Mouse (Mus musculus): Measurements from ENCODE around the gene Gpn2. TPM values are rescaled to one million over a fixed set of nuclear protein-coding genes. Genes with fewer than 3 reads are reported as not detected.

Gene Gpn2
- polyA plus RNA-seq, 2 experiments = 10.0 to 15.2 TPM

DNA sequence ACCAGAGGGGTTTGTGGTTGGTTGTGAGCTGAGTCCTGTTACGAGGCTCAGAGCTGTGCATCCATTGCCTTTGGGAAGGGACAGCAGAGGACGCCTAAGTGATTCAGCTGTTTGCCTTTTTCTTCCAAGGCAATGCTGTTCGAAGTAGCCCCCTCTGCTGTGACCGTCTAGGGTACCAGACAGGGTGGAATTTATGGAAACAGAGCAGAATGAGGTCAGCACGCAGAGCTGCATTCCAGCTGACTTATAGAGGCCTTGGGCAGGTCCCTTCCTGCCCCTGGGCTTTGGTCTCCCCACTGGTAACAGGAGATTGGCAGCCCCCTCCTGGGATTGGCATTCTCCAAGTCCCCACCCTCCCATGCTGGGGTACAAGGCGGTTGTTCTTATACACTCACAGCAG is 20.7 kb downstream of the Gpn2 start:
- DNase-seq (ENCODE audit: low read depth in 3 of 3, low spot score in 3 of 3) = no peak
- H3K36me3 ChIP-seq (replicated peaks; ENCODE audit: control insufficient read depth, insufficient read depth, low read depth) = no peaks in the 10 kb centered on the region
- H3K4me3 ChIP-seq (ENCODE audit: insufficient read depth in 1 of 2, low read depth in 2 of 2, low read length in 2 of 2) = no peak overlapping the region
- no peak for ATAC-seq (ENCODE audit: insufficient read depth)
- no peak overlapping the region for H3K9ac ChIP-seq (replicated peaks)
- no peaks in the 10 kb centered on the region for H3K4me1 ChIP-seq (replicated peaks; ENCODE audit: control insufficient read depth in 2 of 2, insufficient read depth in 2 of 2, low read length in 1 of 2)
- H3K27me3 ChIP-seq (ENCODE audit: control insufficient read depth, insufficient read depth, low read length) = peaks cover 24% of the 10 kb centered on the region
- H3K27ac ChIP-seq = no peak overlapping the region
- 68% methylated on average over 6 of the region's 6 CpGs for WGBS (ENCODE audit: insufficient replicate concordance)
- H3K4me2 ChIP-seq (ENCODE audit: low read depth) = no peak overlapping the region
- TF ChIP-seq EP300 (IDR thresholded peaks at IDR 0.05; ENCODE audit: low read depth) (no peak), CTCF (IDR thresholded peaks at IDR 0.05; ENCODE audit: low read depth) (no peak)
- H3K9me3 ChIP-seq (ENCODE audit: control insufficient read depth, low read length) = no peaks in the 10 kb centered on the region

DNA sequence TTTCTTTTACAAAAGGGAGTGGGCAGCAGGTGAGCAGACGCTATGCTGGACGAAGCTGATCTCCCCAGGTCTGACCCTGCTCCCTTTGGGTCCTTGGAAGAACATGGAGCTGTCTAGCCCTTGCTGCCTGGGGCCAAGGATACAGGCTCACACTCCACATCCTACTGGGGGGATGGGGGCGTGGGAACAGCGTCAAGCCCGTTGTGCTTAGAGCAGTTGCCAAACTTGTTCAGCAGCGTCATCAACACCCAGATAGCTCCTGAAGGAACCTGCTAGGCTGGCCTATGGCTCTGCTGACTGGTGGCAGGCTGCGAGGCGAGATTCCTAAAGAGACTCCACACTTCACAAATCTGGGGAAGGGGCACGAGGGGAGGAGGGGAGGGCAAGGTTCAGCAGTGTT is 21.2 kb downstream of the Gpn2 start:
- Histone ChIP-seq H3K27me3 (ENCODE audit: control insufficient read depth, insufficient read depth, low read length) (peaks cover 19% of the 10 kb centered on the region), H3K9me3 (ENCODE audit: control insufficient read depth, low read length) (no peaks in the 10 kb centered on the region), H3K27ac (no peak overlapping the region), H3K4me3 (ENCODE audit: insufficient read depth in 1 of 2, low read depth in 2 of 2, low read length in 2 of 2) (no peak overlapping the region), H3K4me2 (ENCODE audit: low read depth) (no peak overlapping the region), H3K36me3 (replicated peaks; ENCODE audit: control insufficient read depth, insufficient read depth, low read depth) (no peaks in the 10 kb centered on the region; the same call in 1 of the 2 replicates), H3K4me1 (replicated peaks; ENCODE audit: control insufficient read depth in 2 of 2, insufficient read depth in 2 of 2, low read length in 1 of 2) (no peaks in the 10 kb centered on the region; a peak in 1 of 4 replicates), H3K9ac (replicated peaks) (no peak overlapping the region)
- ATAC-seq (ENCODE audit: insufficient read depth) (no peak), DNase-seq (ENCODE audit: low read depth in 3 of 3, low spot score in 3 of 3) (no peak)
- TF ChIP-seq CTCF (IDR thresholded peaks at IDR 0.05; ENCODE audit: low read depth) = no peak
- no peak for TF ChIP-seq EP300 (IDR thresholded peaks at IDR 0.05; ENCODE audit: low read depth)
- WGBS (ENCODE audit: insufficient replicate concordance) = 70% methylated on average over 9 of the region's 9 CpGs

DNA sequence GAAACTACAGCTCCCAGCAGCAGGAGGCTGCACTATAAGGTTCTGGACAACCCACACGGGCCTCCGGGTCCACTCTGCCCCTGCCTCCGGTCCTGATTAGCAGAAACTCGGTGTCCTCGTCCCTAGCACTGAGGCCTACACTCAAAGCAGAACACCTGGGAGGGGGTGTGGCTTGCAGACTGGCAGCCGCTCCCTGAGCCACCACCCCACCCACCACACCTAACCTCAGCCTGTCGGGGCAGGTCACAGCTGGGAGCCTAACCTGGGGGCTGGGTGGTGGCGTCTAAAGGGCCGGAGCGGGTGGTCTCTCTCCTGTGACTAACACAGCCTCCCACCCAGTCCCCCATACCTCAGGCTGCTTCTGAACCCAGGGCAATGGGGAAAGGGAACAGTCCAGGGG is 23.1 kb downstream of the Gpn2 start:
- DNase-seq (ENCODE audit: low read depth in 3 of 3, low spot score in 3 of 3) = no peak
- no peaks in the 10 kb centered on the region for H3K9me3 ChIP-seq (ENCODE audit: control insufficient read depth, low read length)
- TF ChIP-seq EP300 (IDR thresholded peaks at IDR 0.05; ENCODE audit: low read depth) (no peak), CTCF (IDR thresholded peaks at IDR 0.05; ENCODE audit: low read depth) (no peak)
- peaks cover 3 to 4% of the 10 kb centered on the region in 2 experiments; a peak in 2 of 4 replicates for H3K4me1 ChIP-seq (replicated peaks; ENCODE audit: control insufficient read depth in 2 of 2, insufficient read depth in 2 of 2, low read length in 1 of 2)
- H3K4me2 ChIP-seq (ENCODE audit: low read depth) = no peak overlapping the region
- no peak for ATAC-seq (ENCODE audit: insufficient read depth)
- no peak overlapping the region for H3K9ac ChIP-seq (replicated peaks)
- H3K36me3 ChIP-seq (replicated peaks; ENCODE audit: control insufficient read depth, insufficient read depth, low read depth) = peaks cover under 1% of the 10 kb centered on the region
- H3K27ac ChIP-seq = no peak overlapping the region
- no peak overlapping the region for H3K4me3 ChIP-seq (ENCODE audit: insufficient read depth in 1 of 2, low read depth in 2 of 2, low read length in 2 of 2)
- H3K27me3 ChIP-seq (ENCODE audit: control insufficient read depth, insufficient read depth, low read length) = peaks cover under 1% of the 10 kb centered on the region; the same call in 1 of the 2 replicates
- WGBS (ENCODE audit: insufficient replicate concordance) = 72% methylated on average over 10 of the region's 10 CpGs

GRCm38 (mm10) chr4:133609719-133610118 is 25.6 kb downstream of the Gpn2 start:
- Histone ChIP-seq H3K9me3 (ENCODE audit: control insufficient read depth, low read length) (no peaks in the 10 kb centered on the region), H3K36me3 (replicated peaks; ENCODE audit: control insufficient read depth, insufficient read depth, low read depth) (peaks cover 3% of the 10 kb centered on the region), H3K9ac (replicated peaks) (no peak overlapping the region), H3K4me2 (ENCODE audit: low read depth) (no peak overlapping the region), H3K27me3 (ENCODE audit: control insufficient read depth, insufficient read depth, low read length) (no peaks in the 10 kb centered on the region), H3K27ac (no peak overlapping the region), H3K4me3 (ENCODE audit: insufficient read depth in 1 of 2, low read depth in 2 of 2, low read length in 2 of 2) (no peak overlapping the region), H3K4me1 (replicated peaks; ENCODE audit: control insufficient read depth in 2 of 2, insufficient read depth in 2 of 2, low read length in 1 of 2) (peaks cover 3 to 4% of the 10 kb centered on the region in 2 experiments; a peak in 2 of 4 replicates)
- TF ChIP-seq EP300 (IDR thresholded peaks at IDR 0.05; ENCODE audit: low read depth) = no peak
- TF ChIP-seq CTCF (IDR thresholded peaks at IDR 0.05; ENCODE audit: low read depth) = peak; percentile 98
- ATAC-seq (ENCODE audit: insufficient read depth) (peak; percentile 68; the same call in 1 of the 2 replicates), DNase-seq (ENCODE audit: low read depth in 3 of 3, low spot score in 3 of 3) (peak; percentile 33 to 61 (median 34))
- WGBS (ENCODE audit: insufficient replicate concordance) = 12% methylated on average over 6 of the region's 6 CpGs

DNA sequence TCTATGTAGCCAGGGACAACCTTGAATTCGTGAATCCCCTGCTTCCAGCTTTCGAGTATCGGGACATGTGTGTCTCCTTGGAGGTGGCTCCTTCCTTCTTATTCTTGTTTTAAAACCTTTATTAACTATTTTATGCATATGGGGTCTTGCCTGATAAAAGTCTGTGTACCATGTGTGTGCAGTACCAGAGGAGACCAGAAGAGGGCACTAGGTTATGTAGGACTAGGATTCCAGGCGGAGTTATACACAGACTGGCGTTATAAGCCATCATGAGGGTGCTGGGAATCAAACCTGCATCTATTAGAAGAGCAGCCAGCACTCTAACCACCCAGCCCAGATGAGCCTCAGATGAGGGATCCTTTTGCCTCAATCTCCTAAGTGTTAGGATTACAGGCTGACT is 27.7 kb downstream of the Gpn2 start:
- Histone ChIP-seq H3K27ac (no peak overlapping the region), H3K4me1 (replicated peaks; ENCODE audit: control insufficient read depth in 2 of 2, insufficient read depth in 2 of 2, low read length in 1 of 2) (peaks cover 3 to 4% of the 10 kb centered on the region in 2 experiments; a peak in 2 of 4 replicates), H3K9ac (replicated peaks) (no peak overlapping the region), H3K36me3 (replicated peaks; ENCODE audit: control insufficient read depth, insufficient read depth, low read depth) (peaks cover 3% of the 10 kb centered on the region), H3K4me3 (ENCODE audit: insufficient read depth in 1 of 2, low read depth in 2 of 2, low read length in 2 of 2) (no peak overlapping the region), H3K4me2 (ENCODE audit: low read depth) (no peak overlapping the region), H3K27me3 (ENCODE audit: control insufficient read depth, insufficient read depth, low read length) (no peaks in the 10 kb centered on the region), H3K9me3 (ENCODE audit: control insufficient read depth, low read length) (no peaks in the 10 kb centered on the region)
- TF ChIP-seq CTCF (IDR thresholded peaks at IDR 0.05; ENCODE audit: low read depth) (peak; percentile 47), EP300 (IDR thresholded peaks at IDR 0.05; ENCODE audit: low read depth) (no peak)
- DNase-seq (ENCODE audit: low read depth in 3 of 3, low spot score in 3 of 3) (no peak), ATAC-seq (ENCODE audit: insufficient read depth) (no peak)
- 86% methylated on average over 5 of the region's 5 CpGs for WGBS (ENCODE audit: insufficient replicate concordance)
